Mouse (Mus musculus) lung, postnatal 10 days (tissue): Measurements from ENCODE around the gene Wasf1.

Experiments used
- DNase-seq: peaks from one replicate; pipeline ENCODE4 v3.0.0; 2021

Wasf1 gene

DNA sequence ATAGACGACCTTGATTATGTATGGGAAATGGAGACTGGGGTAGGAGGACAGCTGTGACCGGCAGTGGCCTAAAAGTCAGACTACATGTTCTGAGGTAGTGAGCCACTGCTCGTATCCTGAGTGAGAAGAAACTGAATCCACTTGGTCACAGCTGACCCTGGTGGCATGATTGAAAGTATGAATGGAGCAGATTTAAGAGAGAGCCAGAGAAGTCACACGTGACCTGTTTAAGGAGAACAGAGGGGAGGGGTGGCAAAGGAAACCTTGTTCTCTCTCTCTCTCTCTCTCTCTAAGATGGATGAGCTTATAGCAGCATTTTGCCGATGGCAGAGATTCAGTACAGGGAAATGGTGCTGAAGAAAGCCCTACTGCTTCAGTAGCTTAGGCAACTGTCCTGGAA is 13.4 kb downstream of the Wasf1 start:
- DNase-seq, result no peak

DNA sequence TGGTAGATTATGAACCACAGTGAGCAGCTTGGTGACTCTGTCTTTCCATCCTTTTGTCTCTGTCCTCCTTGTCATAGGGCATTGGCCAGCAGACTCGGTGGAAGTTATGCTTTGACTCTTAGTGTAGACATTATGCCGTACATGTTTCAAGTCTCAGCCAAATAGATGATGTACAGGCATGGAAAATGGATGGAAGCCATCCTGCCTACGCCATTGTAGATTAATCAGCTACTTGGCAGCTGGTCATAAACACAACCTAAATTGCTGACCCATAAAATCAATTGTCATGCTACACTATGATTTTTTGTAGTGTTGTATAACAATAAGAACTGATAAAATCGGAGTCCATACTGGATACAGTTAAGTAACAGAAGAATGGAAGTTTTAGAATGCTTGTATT is 18.5 kb downstream of the Wasf1 start:
- DNase-seq, result no peak

GRCm38 (mm10) chr10:40906131-40906530 is 22.9 kb downstream of the Wasf1 start:
- DNase-seq, result no peak

DNA sequence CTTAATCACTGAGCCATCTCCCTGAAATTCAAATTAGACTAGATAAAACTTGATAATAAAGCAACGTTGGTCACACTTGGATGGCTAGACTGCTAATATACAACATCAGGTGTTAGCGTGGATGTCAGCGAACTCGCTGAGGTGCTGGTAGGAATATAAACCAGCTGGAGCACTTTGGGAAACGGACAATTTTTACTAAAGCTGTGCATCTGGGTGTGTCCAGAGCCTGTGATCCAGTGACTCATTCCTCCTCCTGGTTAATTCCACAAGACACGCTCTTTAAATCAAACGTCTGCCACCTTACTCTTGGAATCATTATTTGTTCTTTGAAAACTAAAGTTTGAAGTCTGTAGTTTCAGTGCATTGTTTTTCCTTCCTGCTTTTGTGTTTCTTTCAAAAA is 23.5 kb downstream of the Wasf1 start:
- no peak for DNase-seq

GRCm38 (mm10) chr10:40908580-40908979 is 25.3 kb downstream of the Wasf1 start:
- DNase-seq, result no peak

- no peak for DNase-seq
These were observed 27.5 kb downstream of the Wasf1 start for GRCm38 (mm10) chr10:40910811-40911210.

DNA sequence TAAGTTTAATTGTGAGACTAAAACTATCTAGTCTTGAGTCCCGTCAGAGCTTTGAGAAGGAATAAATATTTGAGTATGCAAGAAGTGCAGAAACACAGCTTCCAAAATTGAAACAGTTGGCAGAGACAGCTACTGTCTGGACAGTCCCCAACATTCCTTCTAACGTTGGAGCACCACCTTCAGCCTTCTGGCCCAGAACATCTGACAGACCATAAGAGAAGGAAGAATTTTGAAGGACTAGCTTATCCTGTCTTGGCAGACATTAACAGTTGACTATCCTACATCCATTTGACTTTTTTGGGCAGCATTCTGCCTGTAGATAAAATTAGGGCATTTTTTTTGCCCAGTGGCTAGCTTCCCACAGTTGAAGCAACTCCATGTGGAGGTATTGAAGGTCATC is 32.0 kb downstream of the Wasf1 start:
- no peak for DNase-seq

DNA sequence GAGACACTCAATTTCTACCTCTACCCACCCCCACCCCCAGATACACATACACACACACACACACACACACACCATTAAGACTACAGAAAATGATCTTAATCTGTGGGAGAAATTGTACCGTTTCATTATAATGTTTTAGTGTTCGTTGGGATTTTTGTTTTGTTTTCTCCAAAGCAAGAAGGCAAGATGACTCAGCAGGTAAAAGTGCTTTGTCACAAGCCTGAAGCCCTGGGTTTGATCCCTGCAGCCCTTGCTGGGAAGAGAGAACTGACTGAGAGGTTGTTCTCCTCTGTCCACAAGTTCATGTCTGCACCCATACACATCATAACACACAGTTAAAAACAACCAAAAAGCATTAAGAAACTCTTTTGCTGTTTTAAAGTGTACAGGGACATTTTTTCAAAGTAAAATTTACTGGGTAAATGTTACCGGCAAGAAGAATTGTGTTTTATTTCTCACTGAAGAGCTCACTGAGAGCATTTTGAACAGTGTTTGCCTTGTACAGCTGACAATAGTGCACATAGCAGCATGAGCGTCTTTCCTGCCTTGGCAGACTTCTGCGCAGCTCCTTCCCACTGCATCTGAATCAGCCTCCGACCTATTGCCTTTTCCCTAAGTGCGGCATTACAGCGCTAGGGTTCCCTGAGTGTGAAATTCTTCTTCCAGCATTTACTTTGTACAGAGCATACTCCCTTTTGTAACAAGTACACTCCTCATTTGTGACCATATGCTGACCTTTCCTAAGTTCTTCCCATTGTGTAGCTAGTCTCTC is 35.6 kb downstream of the Wasf1 start:
- no peak for DNase-seq

DNA sequence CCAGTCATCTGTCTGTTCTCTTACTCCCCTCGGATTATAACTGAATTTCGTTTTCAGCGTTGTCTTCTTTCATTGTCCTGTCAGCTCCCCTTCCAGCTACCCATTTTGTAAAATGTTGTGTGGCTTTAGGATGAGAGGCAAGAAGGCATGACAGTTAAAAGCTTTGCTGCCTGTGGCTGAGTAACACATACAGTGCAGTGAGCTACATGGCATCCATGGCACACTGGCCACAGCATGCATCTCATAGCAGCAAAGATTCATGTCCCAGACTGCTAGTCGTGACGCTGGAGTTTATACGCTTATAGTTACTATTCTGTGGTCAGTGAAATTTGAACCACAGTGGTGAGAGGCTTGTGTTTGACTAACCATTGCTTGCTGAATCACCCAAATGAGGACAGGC is 36.2 kb downstream of the Wasf1 start:
- no peak for DNase-seq

DNA sequence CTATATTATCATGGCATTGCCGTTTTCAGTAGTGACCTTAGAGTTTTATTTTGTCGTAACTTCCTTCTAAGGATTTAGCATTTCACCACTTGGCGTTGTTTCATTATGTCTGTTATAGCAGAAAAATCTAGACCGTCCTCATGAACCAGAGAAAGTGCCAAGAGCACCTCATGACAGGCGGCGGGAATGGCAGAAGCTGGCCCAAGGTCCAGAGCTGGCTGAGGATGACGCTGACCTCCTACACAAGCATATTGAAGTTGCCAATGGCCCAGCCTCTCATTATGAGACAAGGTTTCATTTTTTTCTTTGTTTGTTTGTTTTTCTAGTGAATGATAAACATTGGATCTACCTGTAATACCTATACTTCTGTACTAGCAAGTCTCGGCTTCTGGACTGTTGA is 49.7 kb downstream of the Wasf1 start:
- no peak for DNase-seq

DNA sequence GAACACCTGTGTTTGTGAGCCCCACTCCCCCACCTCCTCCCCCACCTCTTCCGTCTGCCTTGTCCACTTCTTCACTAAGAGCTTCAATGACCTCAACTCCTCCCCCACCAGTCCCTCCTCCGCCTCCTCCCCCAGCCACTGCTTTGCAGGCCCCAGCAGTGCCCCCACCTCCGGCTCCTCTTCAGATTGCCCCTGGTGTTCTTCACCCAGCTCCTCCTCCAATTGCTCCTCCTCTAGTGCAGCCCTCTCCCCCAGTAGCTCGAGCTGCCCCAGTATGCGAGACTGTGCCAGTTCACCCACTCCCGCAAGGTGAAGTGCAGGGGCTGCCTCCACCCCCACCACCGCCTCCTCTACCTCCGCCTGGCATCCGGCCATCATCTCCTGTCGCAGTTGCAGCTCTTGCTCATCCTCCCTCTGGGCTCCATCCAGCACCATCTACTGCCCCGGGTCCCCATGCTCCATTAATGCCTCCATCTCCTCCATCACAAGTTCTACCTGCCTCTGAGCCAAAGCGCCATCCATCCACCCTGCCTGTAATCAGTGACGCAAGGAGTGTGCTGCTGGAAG is 53.0 kb downstream of the Wasf1 start:
- DNase-seq, result no peak

DNA sequence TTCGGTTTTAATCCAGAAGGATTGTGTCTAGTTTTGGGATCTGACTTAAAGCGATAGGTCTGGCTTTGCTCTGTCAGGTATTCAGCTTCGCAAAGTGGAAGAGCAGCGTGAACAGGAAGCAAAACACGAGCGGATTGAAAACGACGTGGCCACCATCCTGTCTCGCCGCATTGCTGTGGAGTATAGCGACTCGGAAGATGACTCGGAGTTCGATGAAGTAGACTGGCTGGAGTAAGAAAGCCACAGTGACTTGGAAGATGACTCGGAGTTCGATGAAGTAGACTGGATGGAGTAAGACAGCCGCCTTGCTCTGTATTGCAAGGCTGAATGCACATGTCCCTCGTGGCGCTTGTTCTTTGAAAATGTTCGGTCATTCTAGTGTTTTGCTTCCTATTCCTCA is 54.3 kb downstream of the Wasf1 start:
- DNase-seq, result no peak

DNA sequence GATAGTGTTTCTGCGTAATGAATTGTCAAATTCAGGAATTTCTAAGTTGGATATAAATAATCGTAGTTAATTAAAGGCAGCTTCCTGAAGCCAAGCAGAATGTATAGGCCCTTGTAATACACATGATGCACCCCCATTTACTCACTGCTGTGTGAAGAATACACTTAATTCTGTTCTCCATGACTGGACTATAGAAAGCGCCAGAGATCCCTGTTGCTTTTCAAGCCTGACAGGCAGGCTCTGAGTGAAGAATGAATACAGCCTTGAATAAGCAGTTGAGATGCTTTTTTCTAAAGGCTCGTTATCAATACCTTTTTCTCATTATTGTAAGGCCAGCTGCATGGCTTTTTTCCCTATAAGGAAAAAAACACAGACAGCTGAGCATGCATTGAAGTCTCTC is 59.4 kb downstream of the Wasf1 start:
- DNase-seq, result no peak

GRCm38 (mm10) chr10:40950176-40950575 is 66.9 kb downstream of the Wasf1 start:
- DNase-seq, result no peak

GRCm38 (mm10) chr10:40956206-40956605 is 72.9 kb downstream of the Wasf1 start:
- no peak for DNase-seq

GRCm38 (mm10) chr10:40961365-40961764 is 78.1 kb downstream of the Wasf1 start:
- DNase-seq, result peak; percentile 29

DNA sequence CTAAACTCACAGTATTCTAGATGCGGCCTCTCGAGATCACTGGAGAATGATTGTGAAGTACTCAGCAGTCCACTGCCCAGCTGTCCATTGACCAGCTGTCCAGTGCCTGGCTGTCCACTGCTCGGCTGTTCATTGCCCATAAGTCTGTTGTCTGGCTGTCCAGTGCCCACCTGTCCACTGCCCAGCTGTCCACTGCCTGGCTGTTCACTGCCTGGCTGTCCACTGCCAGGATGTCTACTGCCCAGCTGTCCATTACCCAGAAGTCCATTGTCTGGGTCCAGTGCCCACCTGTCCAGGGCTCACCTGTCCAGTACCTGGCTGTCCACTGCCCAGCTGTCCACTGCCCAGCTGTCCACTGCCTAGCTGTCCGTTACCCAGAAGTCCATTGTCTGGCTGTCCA is 78.7 kb downstream of the Wasf1 start:
- no peak for DNase-seq

DNA sequence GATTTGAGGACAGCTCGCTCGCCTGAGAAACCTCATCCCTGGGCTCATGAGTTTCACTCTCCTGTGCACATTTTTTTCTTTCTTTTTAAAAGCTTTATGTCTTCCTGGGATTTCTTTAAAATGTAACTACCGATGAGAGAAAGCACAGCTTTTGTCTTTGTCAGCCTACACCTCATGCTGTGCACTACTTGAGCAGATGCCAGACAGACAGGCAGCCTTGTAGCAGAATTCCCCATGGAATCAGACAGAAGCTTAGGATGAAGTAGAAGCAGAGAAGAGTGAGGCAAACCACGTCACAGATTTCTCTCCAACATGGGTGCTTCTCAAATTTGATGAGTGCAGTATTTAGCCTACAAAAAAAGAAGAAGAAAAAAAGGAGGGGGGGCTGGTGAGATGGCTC is 81.3 kb downstream of the Wasf1 start:
- no peak for DNase-seq

DNA sequence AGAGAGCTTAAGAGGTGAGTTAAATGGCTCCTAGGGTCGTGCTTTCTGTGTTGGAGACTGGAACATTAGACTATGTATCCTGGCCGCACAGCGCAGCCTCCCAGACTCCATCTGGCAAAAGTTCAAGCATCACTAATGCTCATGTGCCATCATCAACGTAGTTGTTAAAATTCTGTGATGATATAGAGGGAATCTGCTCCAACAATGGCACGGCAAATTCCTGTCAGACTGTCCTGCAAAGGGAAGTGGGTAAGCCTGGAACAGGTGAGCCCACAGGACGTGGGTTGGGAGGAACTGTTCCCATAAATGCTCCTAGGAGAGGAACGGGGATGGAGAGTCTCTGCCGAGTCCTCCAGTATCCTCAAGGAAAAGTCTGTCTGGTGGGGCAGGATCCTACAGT is 85.3 kb downstream of the Wasf1 start:
- no peak for DNase-seq

DNA sequence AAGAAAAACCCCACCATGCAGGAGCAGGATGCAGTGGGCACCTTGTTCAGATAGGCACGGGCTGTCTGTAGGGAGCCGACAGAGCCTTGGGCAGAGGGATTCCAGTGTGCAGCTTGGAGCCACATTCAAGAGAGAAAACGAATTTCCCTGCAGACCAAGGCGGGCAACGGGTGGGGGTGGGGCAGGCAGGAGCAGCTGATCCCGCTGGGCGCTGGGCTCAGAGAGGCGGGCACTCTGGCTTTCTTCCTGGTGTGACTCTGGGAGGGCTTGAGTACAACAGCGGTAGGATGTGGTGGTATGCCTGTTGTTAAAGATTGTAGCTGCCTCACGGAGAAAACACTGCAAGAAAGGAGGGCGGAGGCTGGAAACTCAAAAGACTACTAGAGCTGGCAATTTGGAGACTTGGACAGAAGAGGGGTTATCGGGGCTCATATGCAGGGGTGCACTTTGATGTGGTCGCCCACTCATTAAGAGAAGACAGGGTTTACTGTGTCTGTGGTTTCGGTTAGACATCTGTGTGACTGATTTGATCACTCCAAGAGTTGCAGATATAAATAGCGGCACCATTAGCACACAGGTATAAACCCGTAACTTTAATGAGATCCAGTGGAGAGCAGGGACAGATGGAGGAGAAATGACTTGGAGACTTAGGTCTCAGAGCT is 86.2 kb downstream of the Wasf1 start:
- peak; percentile 5 for DNase-seq

DNA sequence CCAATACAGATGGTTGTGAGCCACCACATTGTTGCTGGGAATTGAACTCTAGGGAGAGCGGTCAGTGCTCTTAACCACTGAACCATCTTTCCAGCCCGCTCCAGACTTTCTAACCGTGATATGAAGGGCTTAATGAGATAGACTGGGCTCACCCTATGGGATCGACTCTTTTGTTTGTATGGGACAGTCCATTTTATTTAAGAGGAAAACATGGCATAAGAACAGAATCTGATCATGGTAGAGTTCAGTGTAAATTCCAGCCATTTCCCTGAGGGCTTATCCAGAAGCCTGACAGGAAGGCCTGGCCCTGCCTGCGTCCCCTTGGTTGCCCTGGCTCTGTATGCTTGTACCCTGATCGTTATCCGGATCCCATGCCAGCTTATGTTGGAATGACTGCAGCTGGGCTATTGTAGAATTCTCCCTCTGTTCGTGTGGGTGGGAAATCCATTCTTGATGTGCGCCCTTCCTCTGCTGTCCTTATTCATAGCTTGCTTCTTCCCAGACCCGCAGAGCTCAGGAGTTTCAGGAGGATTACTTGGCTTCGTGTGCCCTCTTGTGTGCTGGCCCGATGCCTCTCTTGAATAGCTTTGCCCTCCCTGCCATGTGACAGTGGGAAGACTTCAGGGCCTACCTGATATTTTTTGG is 87.4 kb downstream of the Wasf1 start:
- no peak for DNase-seq

GRCm38 (mm10) chr10:40971256-40971655 is 88.0 kb downstream of the Wasf1 start:
- DNase-seq, result no peak

- no peak for DNase-seq
These were observed 100.5 kb downstream of the Wasf1 start for GRCm38 (mm10) chr10:40983761-40984160.

DNA sequence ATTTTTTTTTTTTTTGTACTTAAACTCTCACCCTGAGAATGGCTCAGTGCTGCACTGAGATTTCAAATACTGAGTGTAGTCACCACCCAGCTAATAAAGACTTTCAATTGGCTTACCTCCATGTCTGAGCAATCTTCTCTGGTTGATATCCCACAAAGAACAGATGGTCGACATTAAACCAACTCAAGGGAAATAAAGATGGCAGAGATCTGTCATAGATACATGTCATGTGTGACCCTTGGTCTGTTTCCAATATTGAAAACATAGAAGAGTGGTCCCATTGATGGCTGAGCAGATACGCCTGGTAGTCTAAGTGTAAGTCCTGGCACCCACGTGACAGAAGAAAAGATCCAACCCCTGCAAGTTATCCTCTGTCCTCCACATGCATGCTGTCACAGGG is 101.3 kb downstream of the Wasf1 start:
- no peak for DNase-seq
